Mouse (Mus musculus): Measurements from ENCODE around the gene Zfp36l1.

DNA sequence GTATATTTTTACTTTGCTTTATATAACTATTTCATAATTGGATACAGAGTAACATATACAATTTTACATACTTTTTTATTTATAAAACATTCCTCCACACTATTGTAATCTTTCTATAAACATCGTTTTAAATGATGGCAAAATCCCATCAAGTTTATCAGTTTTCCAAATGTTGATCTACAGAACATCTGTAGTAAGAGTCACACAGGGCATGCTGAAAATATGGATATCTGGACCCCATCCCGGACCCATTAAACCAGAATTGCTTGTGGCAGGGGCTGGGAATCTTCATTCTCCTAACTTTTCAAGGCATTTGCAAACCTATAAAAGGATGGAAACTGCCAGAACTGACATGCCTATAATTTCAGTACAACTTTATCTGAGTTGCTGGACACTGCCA lies 38.5 kb downstream of the Zfp36l1 start:
- TF ChIP-seq CTCF (IDR thresholded peaks at IDR 0.05; ENCODE audit: borderline replicate concordance, control insufficient read depth, extremely low read depth, insufficient read depth, low read length, poor library complexity) = no peak
- TF ChIP-seq POLR2A (IDR thresholded peaks at IDR 0.05; ENCODE audit: control insufficient read depth, extremely low read depth, insufficient read depth, low read length, poor library complexity) = no peak

Measured in thymus, adult 2 months (tissue).